Mouse (Mus musculus) liver, embryonic 14.5 days (tissue): ENCODE results near the gene Tsga10ip. TPM values are rescaled to one million over a fixed set of nuclear protein-coding genes. Genes with fewer than 3 reads are reported as not detected.

ENCODE experiments used
- ATAC-seq: fragments of 200-750 bp; cut with Nextera tagmentation; 2 replicates; pipeline ENCODE4 v1.8.0; 2017; ENCODE audit warnings: moderate number of reproducible peaks, mild to moderate bottlenecking, moderate library complexity; ENCODE audit not compliant: insufficient read depth
- DNase-seq, 3 experiments: peaks; one replicate each; pipeline ENCODE4 v3.0.0-alpha.2; 2012 to 2013; ENCODE audit warnings: low read depth in 3 of 3, low spot score in 3 of 3
- H3K27ac ChIP-seq: fragments of 300-500 bp; sonication (generic); 2 replicates; pipeline ENCODE4 v1.5.1; 2014; ENCODE audit warnings: moderate library complexity, mild to moderate bottlenecking, control low read depth, inconsistent platforms
- H3K27me3 ChIP-seq: fragments of 300-500 bp; sonication (generic); 2 replicates; pipeline ENCODE4 v1.6.1; 2014; ENCODE audit warnings: mild to moderate bottlenecking, low read length, moderate library complexity; ENCODE audit not compliant: control insufficient read depth, insufficient read depth
- H3K36me3 ChIP-seq: fragments of 300-500 bp; sonication (generic); replicated peaks from 2 replicates; pipeline ENCODE4 v1.6.1; 2014; ENCODE audit warnings: low read depth; ENCODE audit not compliant: control insufficient read depth, insufficient read depth
- H3K4me1 ChIP-seq, 2 experiments: fragments of 200-500 bp in 1 of 2; fragments of 300-500 bp in 1 of 2; sonication (generic) in 1 of 2; replicated peaks; 2 replicates each; pipeline ENCODE4 v1.6.1; 2012 to 2014; ENCODE audit warnings: antibody characterized with exemption in 1 of 2, inconsistent platforms in 1 of 2, low read length in 1 of 2; ENCODE audit not compliant: control insufficient read depth in 2 of 2, insufficient read depth in 2 of 2
- H3K4me2 ChIP-seq: fragments of 300-500 bp; sonication (generic); 2 replicates; pipeline ENCODE4 v1.6.1; 2014; ENCODE audit warnings: low read depth, mild to moderate bottlenecking, control low read depth, moderate library complexity
- H3K4me3 ChIP-seq, 2 experiments: fragments of 200-500 bp in 1 of 2; fragments of 300-500 bp in 1 of 2; sonication (generic) in 1 of 2; 2 replicates each; pipeline ENCODE4 v1.5.1; 2012 to 2014; ENCODE audit warnings: low read depth in 2 of 2, low read length in 2 of 2, mild to moderate bottlenecking in 2 of 2, control low read depth in 1 of 2, inconsistent platforms in 1 of 2, moderate library complexity in 1 of 2; ENCODE audit not compliant: insufficient read depth in 1 of 2
- H3K9ac ChIP-seq: fragments of 300-500 bp; sonication (generic); replicated peaks from 2 replicates; pipeline ENCODE4 v1.6.1; 2014; ENCODE audit warnings: mild to moderate bottlenecking, control low read depth, moderate library complexity
- H3K9me3 ChIP-seq: fragments of 300-500 bp; sonication (generic); 2 replicates; pipeline ENCODE4 v1.6.1; 2016; ENCODE audit warnings: low read length, mixed read lengths; ENCODE audit not compliant: control insufficient read depth
- CTCF ChIP-seq: IDR thresholded peaks from 2 replicates; pipeline ENCODE4 v1.5.1; 2016; ENCODE audit warnings: antibody characterized with exemption, low read depth, control low read depth
- EP300 ChIP-seq: IDR thresholded peaks from 2 replicates; pipeline ENCODE4 v1.6.1; 2016; ENCODE audit warnings: antibody characterized with exemption, low read depth
- WGBS: fragments of 180-500 bp; shearing (Covaris S2); extraction: QIAGEN DNeasy Blood & Tissue Kit; methylation state at CpG from one replicate; pipeline ENCODE4 v1.1.7; 2014; ENCODE audit not compliant: insufficient replicate concordance; 5-methylcytosine and 5-hydroxymethylcytosine counted together
- polyA plus RNA-seq, 2 experiments: library from polyadenylated mRNA; depleted of rRNA in 1 of 2; stranded (reverse) in 1 of 2; unstranded in 1 of 2; fragments of >200 nt; fragmentation: Nextera tagmentation in 1 of 2; extraction: Ambion mirVana in 1 of 2; gene quantifications; 2 replicates each; pipeline versions ENCODE4 v1.2.1 to v1.2.3; 2012 to 2014

Tsga10ip gene
- polyA plus RNA-seq, 2 experiments: 0.09 TPM; not detected in 1

DNA sequence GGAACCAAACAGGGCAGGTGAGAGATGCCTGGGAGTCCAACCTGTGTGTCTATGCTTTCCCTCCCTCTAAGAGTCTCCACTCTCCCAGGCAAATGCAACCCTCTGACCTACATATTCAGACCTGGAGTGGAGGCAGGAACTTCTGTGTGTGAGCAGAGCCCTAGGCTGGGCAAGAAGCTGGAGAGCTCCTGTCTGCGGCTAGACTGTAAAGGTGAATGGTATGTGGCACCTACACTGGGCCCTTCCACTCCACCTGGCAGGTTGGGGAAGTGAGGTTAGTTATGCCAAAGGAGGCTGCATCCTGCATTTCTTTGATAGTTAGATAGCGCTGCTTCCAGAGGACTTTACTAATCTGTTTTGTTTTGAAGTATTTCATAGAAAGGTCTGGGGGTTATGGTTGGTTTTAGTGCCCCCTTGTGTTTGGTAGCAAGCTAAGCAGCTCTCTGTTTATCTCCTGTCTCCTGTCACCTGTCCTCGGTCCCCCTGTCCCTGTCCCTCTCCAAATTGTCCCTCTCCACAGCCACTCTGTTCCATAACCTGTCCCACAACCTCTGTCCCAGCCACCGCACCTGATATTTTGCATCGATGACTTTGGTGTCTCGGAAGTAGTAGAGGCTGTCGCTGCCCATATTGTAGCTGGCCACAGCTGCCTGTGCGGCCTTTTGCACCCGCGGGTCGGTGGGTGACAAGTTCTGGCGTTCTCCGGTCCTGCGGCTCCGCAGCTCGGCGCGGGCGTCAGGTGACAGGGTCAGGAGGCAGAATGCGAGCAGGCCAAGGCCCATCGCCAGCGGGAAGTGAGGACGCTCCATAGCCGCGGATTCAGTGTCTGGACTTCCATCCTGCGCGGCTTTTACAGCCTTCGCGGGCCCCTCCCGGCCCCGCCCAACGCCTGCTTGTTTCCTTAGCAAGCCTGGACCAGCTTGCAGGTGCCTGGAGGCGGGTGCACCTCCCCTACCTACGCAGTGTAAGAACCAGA lies 53.5 kb downstream of the Tsga10ip start:
- ATAC-seq (no peak), DNase-seq (no peak)
- H3K4me1 ChIP-seq: no peaks in the 10 kb centered on the region
- no peaks in the 10 kb centered on the region for H3K9me3 ChIP-seq
- H3K4me2 ChIP-seq: peak overlapping the region; percentile 76
- H3K36me3 ChIP-seq: no peaks in the 10 kb centered on the region
- WGBS: 6% methylated on average over 34 of the region's 34 CpGs
- peak overlapping the region; percentile 37 to 43 for H3K4me3 ChIP-seq
- peak; percentile 51 for TF ChIP-seq CTCF
- no peak for TF ChIP-seq EP300
- H3K27me3 ChIP-seq: no peaks in the 10 kb centered on the region
- no peak overlapping the region for H3K27ac ChIP-seq
- peak overlapping the region; percentile 45; the same call in 1 of the 2 replicates for H3K9ac ChIP-seq

DNA sequence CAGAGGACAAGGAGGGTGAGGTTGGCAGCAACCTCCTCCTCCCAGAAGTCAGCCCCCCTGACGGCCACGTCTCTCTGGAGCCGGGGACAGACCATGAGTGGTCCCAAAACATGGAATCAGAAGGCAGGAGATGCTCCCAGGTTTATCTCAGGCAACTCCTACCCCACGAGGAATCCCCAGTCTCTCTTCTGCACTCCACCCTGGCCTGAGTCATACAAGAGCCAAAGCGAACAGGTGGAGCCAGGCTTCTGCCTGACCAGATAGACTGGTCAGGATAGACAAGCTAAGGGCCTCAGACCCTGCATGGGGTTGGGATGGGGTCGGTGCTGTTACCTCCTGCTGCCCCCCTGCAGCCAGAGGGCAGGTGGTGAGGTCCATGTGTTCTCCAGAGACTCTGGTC lies 54.3 kb downstream of the Tsga10ip start:
- Histone ChIP-seq H3K27ac (no peak overlapping the region), H3K36me3 (no peaks in the 10 kb centered on the region), H3K4me3 (no peak overlapping the region), H3K27me3 (no peaks in the 10 kb centered on the region), H3K9ac (no peak overlapping the region), H3K9me3 (no peaks in the 10 kb centered on the region), H3K4me1 (no peaks in the 10 kb centered on the region), H3K4me2 (no peak overlapping the region)
- 56% methylated on average over 6 of the region's 6 CpGs for WGBS
- DNase-seq (no peak), ATAC-seq (no peak)
- no peak for TF ChIP-seq CTCF
- TF ChIP-seq EP300: no peak

DNA sequence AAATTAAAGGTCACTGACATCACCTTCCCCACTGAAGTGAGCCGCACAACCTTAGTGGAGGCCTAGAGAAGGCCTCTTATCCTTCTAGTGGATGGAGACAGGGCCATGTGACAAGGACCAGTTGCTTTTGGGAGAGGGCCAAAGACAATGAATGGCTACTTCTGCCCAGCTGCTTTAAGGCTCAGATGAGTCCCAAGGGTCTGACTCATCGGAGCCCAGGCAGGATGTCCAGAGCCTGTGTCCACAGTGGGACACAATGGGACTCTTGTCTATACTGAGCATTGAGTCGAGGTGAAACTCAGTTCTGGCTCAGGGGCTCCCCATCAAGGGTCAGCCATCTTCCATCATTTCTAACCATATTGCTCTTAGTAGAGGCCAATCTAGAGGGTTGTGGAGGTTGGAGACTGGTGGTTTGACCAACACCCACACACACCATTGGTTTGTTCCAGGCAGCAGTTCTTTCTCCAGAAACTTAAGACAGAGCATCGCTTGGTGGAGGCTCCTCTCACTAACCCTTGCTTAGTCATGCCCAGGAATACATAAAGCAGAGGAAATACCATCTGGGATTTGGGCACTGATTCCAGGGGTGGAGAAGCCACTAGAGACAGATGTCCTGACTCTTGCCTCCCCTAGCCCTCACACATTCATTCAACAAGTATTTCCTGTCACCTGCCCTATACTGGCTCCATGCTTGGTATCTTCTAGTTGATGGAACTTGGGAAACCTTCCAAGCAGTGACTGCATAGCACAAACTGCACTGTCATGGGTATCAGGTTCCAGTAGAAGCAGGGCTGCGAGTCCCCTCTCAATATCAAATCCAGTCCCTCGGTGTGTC lies 56.8 kb downstream of the Tsga10ip start:
- H3K4me2 ChIP-seq: no peak overlapping the region
- no peaks in the 10 kb centered on the region for H3K4me1 ChIP-seq
- H3K36me3 ChIP-seq: no peaks in the 10 kb centered on the region
- H3K27me3 ChIP-seq: no peaks in the 10 kb centered on the region
- DNase-seq (no peak), ATAC-seq (no peak)
- 61% methylated on average over 6 of the region's 6 CpGs for WGBS
- H3K9ac ChIP-seq: no peak overlapping the region
- H3K27ac ChIP-seq: no peak overlapping the region
- TF ChIP-seq CTCF (no peak), EP300 (no peak)
- no peaks in the 10 kb centered on the region for H3K9me3 ChIP-seq
- no peak overlapping the region for H3K4me3 ChIP-seq

DNA sequence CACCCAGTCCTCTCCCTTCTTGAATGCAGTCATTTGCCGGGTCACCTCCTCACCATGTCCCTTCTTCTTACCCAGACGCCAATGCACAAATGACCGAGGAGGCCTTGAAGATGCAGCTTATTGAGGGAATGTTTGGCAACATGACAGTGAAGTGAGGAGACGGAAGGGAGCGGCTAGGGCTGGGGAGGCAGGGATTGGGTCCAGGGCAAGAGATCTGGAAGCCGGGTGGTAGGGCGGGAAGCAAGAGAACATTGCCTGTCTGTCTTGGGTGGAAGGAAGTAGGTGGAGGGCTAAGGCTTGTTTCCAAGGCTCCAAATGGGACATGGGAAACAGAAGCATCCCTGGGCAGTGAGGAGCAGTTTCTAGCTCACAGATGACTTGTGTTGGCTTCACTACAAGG lies 61.0 kb downstream of the Tsga10ip start:
- DNase-seq (no peak), ATAC-seq (no peak)
- 78% methylated on average over 7 of the region's 7 CpGs for WGBS
- Histone ChIP-seq H3K27ac (no peak overlapping the region), H3K4me2 (no peak overlapping the region), H3K9ac (no peak overlapping the region), H3K27me3 (no peaks in the 10 kb centered on the region), H3K9me3 (no peaks in the 10 kb centered on the region), H3K4me1 (no peaks in the 10 kb centered on the region), H3K36me3 (no peaks in the 10 kb centered on the region), H3K4me3 (no peak overlapping the region)
- TF ChIP-seq EP300: no peak
- TF ChIP-seq CTCF: no peak

Other genes starting within 250 kb of the Tsga10ip start
- gene Pacs1, start 129.4 kb downstream of the Tsga10ip start, polyA plus RNA-seq (2012; rRNA removed): 8.3 and 10.5 TPM in 2 replicates
- gene Pacs1, start 129.4 kb downstream of the Tsga10ip start, polyA plus RNA-seq (2014; fragmentation: Nextera tagmentation; extraction: Ambion mirVana): 8.2 and 9.9 TPM in 2 replicates
- 45.0 and 52.5 TPM in 2 replicates for gene Sf3b2, start 107.1 kb downstream of the Tsga10ip start, polyA plus RNA-seq (2012; rRNA removed)
- gene Sf3b2, start 107.1 kb downstream of the Tsga10ip start, polyA plus RNA-seq (2014; fragmentation: Nextera tagmentation; extraction: Ambion mirVana): 98.4 and 116 TPM in 2 replicates
- gene Gal3st3, start 104.2 kb downstream of the Tsga10ip start, polyA plus RNA-seq (2012; rRNA removed): 0.03 and 0.08 TPM in 2 replicates
- 0.04 TPM in 1 of 2 replicates, not detected in the other for gene Gal3st3, start 104.2 kb downstream of the Tsga10ip start, polyA plus RNA-seq (2014; fragmentation: Nextera tagmentation; extraction: Ambion mirVana)
- gene Catsper1, start 66.8 kb downstream of the Tsga10ip start, polyA plus RNA-seq (2012; rRNA removed): not detected in 2 replicates
- not detected in 2 replicates for gene Catsper1, start 66.8 kb downstream of the Tsga10ip start, polyA plus RNA-seq (2014; fragmentation: Nextera tagmentation; extraction: Ambion mirVana)
- gene Cst6, start 53.0 kb downstream of the Tsga10ip start, polyA plus RNA-seq (2012; rRNA removed): 0.01 and 0.06 TPM in 2 replicates
- gene Cst6, start 53.0 kb downstream of the Tsga10ip start, polyA plus RNA-seq (2014; fragmentation: Nextera tagmentation; extraction: Ambion mirVana): 0.43 TPM in 1 of 2 replicates, not detected in the other
- gene Eif1ad, start 35.8 kb downstream of the Tsga10ip start, polyA plus RNA-seq (2012; rRNA removed): 18.4 and 22.0 TPM in 2 replicates
- 22.9 and 24.3 TPM in 2 replicates for gene Eif1ad, start 35.8 kb downstream of the Tsga10ip start, polyA plus RNA-seq (2014; fragmentation: Nextera tagmentation; extraction: Ambion mirVana)
- gene Banf1, start 35.4 kb downstream of the Tsga10ip start, polyA plus RNA-seq (2012; rRNA removed): 116 and 125 TPM in 2 replicates
- gene Banf1, start 35.4 kb downstream of the Tsga10ip start, polyA plus RNA-seq (2014; fragmentation: Nextera tagmentation; extraction: Ambion mirVana): 263 and 278 TPM in 2 replicates
- 13.1 and 21.7 TPM in 2 replicates for gene Sart1, start 13.8 kb downstream of the Tsga10ip start, polyA plus RNA-seq (2012; rRNA removed)
- 24.1 and 26.6 TPM in 2 replicates for gene Sart1, start 13.8 kb downstream of the Tsga10ip start, polyA plus RNA-seq (2014; fragmentation: Nextera tagmentation; extraction: Ambion mirVana)
- 38.6 and 64.0 TPM in 2 replicates for gene Drap1, start 22.5 kb upstream of the Tsga10ip start, polyA plus RNA-seq (2012; rRNA removed)
- 58.5 and 58.9 TPM in 2 replicates for gene Drap1, start 22.5 kb upstream of the Tsga10ip start, polyA plus RNA-seq (2014; fragmentation: Nextera tagmentation; extraction: Ambion mirVana)
- gene AI837181, start 22.6 kb upstream of the Tsga10ip start, polyA plus RNA-seq (2012; rRNA removed): 16.7 and 19.9 TPM in 2 replicates
- gene AI837181, start 22.6 kb upstream of the Tsga10ip start, polyA plus RNA-seq (2014; fragmentation: Nextera tagmentation; extraction: Ambion mirVana): 10.7 and 11.9 TPM in 2 replicates
- gene Fosl1, start 45.0 kb upstream of the Tsga10ip start, polyA plus RNA-seq (2012; rRNA removed): 0.02 TPM in 1 of 2 replicates, not detected in the other
- gene Fosl1, start 45.0 kb upstream of the Tsga10ip start, polyA plus RNA-seq (2014; fragmentation: Nextera tagmentation; extraction: Ambion mirVana): not detected in 2 replicates
- gene Ccdc85b, start 55.4 kb upstream of the Tsga10ip start, polyA plus RNA-seq (2012; rRNA removed): 1.00 and 1.4 TPM in 2 replicates
- 1.0 and 1.2 TPM in 2 replicates for gene Ccdc85b, start 55.4 kb upstream of the Tsga10ip start, polyA plus RNA-seq (2014; fragmentation: Nextera tagmentation; extraction: Ambion mirVana)
- 19.1 and 22.9 TPM in 2 replicates for gene Fibp, start 58.1 kb upstream of the Tsga10ip start, polyA plus RNA-seq (2012; rRNA removed)
- 20.8 and 30.6 TPM in 2 replicates for gene Fibp, start 58.1 kb upstream of the Tsga10ip start, polyA plus RNA-seq (2014; fragmentation: Nextera tagmentation; extraction: Ambion mirVana)
- gene Ctsw, start 66.0 kb upstream of the Tsga10ip start, polyA plus RNA-seq (2012; rRNA removed): 0.27 and 0.37 TPM in 2 replicates
- 0.21 and 0.25 TPM in 2 replicates for gene Ctsw, start 66.0 kb upstream of the Tsga10ip start, polyA plus RNA-seq (2014; fragmentation: Nextera tagmentation; extraction: Ambion mirVana)
- 11.4 and 17.5 TPM in 2 replicates for gene Efemp2, start 71.4 kb upstream of the Tsga10ip start, polyA plus RNA-seq (2012; rRNA removed)
- gene Efemp2, start 71.4 kb upstream of the Tsga10ip start, polyA plus RNA-seq (2014; fragmentation: Nextera tagmentation; extraction: Ambion mirVana): 11.4 and 11.6 TPM in 2 replicates
- gene Mus81, start 85.9 kb upstream of the Tsga10ip start, polyA plus RNA-seq (2012; rRNA removed): 11.3 and 11.4 TPM in 2 replicates
- gene Mus81, start 85.9 kb upstream of the Tsga10ip start, polyA plus RNA-seq (2014; fragmentation: Nextera tagmentation; extraction: Ambion mirVana): 13.8 and 15.6 TPM in 2 replicates
- gene Cfl1, start 87.9 kb upstream of the Tsga10ip start, polyA plus RNA-seq (2012; rRNA removed): 432 and 443 TPM in 2 replicates
- 1,304 and 1,332 TPM in 2 replicates for gene Cfl1, start 87.9 kb upstream of the Tsga10ip start, polyA plus RNA-seq (2014; fragmentation: Nextera tagmentation; extraction: Ambion mirVana)
- 0.81 TPM in 2 replicates for gene 1700020D05Rik, start 101.3 kb upstream of the Tsga10ip start, polyA plus RNA-seq (2012; rRNA removed)
- gene 1700020D05Rik, start 101.3 kb upstream of the Tsga10ip start, polyA plus RNA-seq (2014; fragmentation: Nextera tagmentation; extraction: Ambion mirVana): not detected in 2 replicates
- 9.0 and 9.3 TPM in 2 replicates for gene Snx32, start 108.0 kb upstream of the Tsga10ip start, polyA plus RNA-seq (2012; rRNA removed)
- 4.7 and 5.5 TPM in 2 replicates for gene Snx32, start 108.0 kb upstream of the Tsga10ip start, polyA plus RNA-seq (2014; fragmentation: Nextera tagmentation; extraction: Ambion mirVana)
- 0.01 and 0.02 TPM in 2 replicates for gene Ovol1, start 158.1 kb upstream of the Tsga10ip start, polyA plus RNA-seq (2012; rRNA removed)
- not detected in 2 replicates for gene Ovol1, start 158.1 kb upstream of the Tsga10ip start, polyA plus RNA-seq (2014; fragmentation: Nextera tagmentation; extraction: Ambion mirVana)
- 1.3 and 1.5 TPM in 2 replicates for gene Ap5b1, start 165.5 kb upstream of the Tsga10ip start, polyA plus RNA-seq (2012; rRNA removed)
- 1.4 and 1.8 TPM in 2 replicates for gene Ap5b1, start 165.5 kb upstream of the Tsga10ip start, polyA plus RNA-seq (2014; fragmentation: Nextera tagmentation; extraction: Ambion mirVana)
- gene Rnaseh2c, start 199.3 kb upstream of the Tsga10ip start, polyA plus RNA-seq (2012; rRNA removed): 69.9 and 87.7 TPM in 2 replicates
- gene Rnaseh2c, start 199.3 kb upstream of the Tsga10ip start, polyA plus RNA-seq (2014; fragmentation: Nextera tagmentation; extraction: Ambion mirVana): 115 and 129 TPM in 2 replicates
- gene Kat5, start 207.7 kb upstream of the Tsga10ip start, polyA plus RNA-seq (2012; rRNA removed): 21.0 and 25.6 TPM in 2 replicates
- gene Kat5, start 207.7 kb upstream of the Tsga10ip start, polyA plus RNA-seq (2014; fragmentation: Nextera tagmentation; extraction: Ambion mirVana): 8.5 and 10.0 TPM in 2 replicates
- gene Rela, start 235.0 kb upstream of the Tsga10ip start, polyA plus RNA-seq (2012; rRNA removed): 14.8 and 19.9 TPM in 2 replicates
- 18.9 and 21.9 TPM in 2 replicates for gene Rela, start 235.0 kb upstream of the Tsga10ip start, polyA plus RNA-seq (2014; fragmentation: Nextera tagmentation; extraction: Ambion mirVana)